Mouse (Mus musculus) megakaryocyte progenitor cell, adult 5-6 weeks (primary cell): Measurements from ENCODE around the gene Smok2a. TPM values are rescaled to one million over a fixed set of nuclear protein-coding genes. Genes with fewer than 3 reads are reported as not detected.
A peak's percentile ranks its signal among the peaks of the same experiment; 100 is the strongest.
"Not testable (repeated sequence)": the region's sequence is repeated elsewhere in the genome, so short reads cannot be mapped to it uniquely, and the experiment has no call there.

Experiments
- ATAC-seq: replicated peaks from 2 replicates; pipeline ENCODE4 v1.8.0; 2016; ENCODE audit warnings: mild to moderate bottlenecking, moderate TSS enrichment, inconsistent platforms; ENCODE audit not compliant: poor library complexity
- total RNA-seq, 2 experiments: library from RNA; stranded (forward) in 1 of 2; stranded (reverse) in 1 of 2; fragments of 157-497, 149-512 nt in 1 of 2; fragments of 200-1000 nt in 1 of 2; gene quantifications; 2 replicates each; pipeline versions ENCODE4 v1.2.3 to v1.2.4; 2015 to 2017

Gene Smok2a
- total RNA-seq, 2 experiments from 2014 or later: not detected

DNA sequence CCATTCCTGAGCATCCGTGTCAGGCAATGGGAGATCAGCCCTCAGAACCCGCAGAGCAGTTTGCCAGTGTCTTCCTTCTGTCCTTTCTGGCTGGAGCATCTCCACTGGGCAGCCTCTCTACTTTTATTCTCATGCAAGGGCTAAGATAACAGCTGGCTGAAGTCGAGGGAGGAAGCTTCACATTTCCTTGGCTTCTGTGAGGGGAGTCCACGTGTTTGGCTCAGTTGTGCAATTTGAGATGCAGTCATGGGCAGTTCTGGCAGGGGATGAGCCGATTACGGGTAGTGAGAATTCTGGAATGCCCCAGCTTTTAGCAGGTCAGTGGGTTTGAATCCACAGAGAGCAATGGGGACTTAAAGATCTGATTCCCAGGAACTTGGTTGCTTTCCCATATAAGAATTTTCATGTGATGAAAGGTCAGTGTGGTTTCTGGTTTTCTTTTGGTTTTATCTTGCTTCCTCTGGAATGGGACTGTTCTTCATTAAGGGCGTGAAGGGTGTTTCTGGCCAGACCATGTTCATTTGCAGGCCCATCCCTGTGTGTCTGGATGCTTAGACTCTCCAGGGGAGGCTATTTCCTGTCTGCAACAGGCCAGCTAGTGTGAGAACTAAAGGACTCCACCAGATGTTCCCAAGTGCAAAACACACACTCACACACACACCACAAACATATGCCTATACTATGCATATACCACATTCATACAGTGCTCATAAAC lies 8.7 kb upstream of the Smok2a start:
- no peak for ATAC-seq

DNA sequence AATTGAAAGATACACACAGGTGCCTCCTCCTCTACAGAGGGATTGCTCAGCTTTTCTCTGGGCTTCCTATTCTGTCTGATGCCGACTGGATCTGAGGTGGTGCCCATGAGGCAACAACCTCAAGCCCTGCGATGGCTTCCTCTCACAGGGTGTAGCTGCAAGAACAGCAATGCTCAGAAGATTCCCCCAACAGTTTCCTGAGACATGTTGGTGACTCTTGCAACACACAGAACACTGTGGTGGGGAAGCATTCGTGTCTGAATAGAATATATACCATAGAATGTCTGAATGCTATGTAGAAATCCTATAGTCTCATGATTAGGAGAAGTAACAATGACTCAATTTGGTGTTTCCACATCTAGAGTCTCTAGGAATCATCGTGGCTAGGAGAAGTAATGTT lies 6.8 kb upstream of the Smok2a start:
- peak; percentile 75 for ATAC-seq

DNA sequence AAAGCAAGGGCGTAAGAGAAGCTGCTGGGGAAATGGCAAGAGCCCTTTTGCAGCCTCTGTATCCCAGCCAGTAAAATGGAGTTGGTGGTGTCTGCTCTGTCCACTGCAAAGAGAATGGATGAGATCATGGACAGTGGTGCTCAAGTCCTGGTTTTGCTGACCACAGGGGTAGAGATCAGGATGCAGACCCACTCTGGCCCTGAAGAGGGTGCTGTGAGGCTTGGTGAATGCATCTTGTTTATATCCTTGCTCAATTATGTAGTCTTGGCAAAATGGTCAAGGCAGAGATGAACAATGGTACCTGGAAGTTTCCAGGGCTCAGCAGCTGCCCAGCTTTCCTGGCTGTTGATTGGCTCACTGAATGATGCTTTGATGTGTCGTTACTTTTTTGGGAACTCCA lies 5.4 kb upstream of the Smok2a start:
- no peak for ATAC-seq

DNA sequence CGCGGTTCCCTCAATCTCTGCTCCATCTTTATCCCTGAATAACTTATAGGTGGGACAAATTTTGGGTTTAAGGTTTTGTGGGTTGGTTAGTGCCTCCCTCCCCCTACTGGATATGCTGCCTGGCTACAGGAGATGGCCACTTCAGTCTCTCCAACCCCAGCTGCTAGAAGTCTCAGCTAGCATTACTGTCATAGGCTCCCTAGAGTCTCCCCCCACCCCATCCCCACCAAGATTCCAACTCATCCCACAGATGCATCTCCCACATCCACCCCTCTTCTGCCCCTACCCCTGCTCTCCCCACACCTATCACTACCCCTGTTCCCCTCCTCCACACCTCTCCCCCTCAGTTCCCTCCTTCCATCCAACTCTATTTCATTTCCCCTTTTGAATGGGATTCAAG lies 933 bp downstream of the Smok2a start:
- ATAC-seq: not testable (repeated sequence)

DNA sequence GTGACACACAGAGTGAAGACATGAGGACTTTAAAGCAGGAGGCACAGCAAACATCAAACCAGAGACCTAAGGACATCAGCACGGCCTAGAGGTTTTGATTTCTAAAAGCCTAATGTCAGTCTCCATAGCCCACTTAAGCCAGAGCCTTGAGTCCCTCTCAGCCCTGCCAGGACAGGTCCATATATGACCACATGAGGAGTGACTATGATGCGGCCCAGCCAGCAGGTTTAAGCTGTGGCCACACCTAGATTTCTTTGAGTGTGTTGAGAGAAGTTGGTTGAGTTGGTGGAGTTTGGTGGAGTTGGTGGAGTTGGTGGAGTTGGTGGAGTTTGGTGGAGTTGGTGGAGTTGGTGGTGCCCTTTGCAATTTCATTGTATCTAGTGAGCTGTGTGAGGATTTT lies 9.0 kb downstream of the Smok2a start, which contains the start of gene Smok2b:
Gene Smok2b, plus strand, starts transcription at position 301 of the 400 bp plus-strand sequence.
- not testable (repeated sequence) for ATAC-seq

DNA sequence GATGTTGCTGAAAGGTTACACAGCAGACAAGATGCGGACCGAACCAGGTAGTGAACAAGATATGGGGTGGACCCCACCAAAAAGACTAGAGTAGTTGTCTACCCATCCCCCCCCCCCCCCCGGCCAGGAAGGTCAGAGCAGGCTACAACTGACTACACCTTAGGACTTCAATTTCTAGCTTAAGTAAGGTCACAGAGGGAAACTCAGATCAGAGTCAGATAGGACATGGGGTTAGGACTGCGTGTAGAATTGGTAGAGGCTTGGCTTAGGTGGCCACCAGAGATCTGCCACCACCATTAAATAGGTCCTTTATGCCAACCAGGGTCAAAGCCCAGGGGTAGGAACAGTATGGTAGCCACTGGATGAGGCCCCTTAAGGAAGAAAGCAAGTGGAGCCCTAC lies 18.5 kb downstream of the Smok2a start:
- ATAC-seq: not testable (repeated sequence)

DNA sequence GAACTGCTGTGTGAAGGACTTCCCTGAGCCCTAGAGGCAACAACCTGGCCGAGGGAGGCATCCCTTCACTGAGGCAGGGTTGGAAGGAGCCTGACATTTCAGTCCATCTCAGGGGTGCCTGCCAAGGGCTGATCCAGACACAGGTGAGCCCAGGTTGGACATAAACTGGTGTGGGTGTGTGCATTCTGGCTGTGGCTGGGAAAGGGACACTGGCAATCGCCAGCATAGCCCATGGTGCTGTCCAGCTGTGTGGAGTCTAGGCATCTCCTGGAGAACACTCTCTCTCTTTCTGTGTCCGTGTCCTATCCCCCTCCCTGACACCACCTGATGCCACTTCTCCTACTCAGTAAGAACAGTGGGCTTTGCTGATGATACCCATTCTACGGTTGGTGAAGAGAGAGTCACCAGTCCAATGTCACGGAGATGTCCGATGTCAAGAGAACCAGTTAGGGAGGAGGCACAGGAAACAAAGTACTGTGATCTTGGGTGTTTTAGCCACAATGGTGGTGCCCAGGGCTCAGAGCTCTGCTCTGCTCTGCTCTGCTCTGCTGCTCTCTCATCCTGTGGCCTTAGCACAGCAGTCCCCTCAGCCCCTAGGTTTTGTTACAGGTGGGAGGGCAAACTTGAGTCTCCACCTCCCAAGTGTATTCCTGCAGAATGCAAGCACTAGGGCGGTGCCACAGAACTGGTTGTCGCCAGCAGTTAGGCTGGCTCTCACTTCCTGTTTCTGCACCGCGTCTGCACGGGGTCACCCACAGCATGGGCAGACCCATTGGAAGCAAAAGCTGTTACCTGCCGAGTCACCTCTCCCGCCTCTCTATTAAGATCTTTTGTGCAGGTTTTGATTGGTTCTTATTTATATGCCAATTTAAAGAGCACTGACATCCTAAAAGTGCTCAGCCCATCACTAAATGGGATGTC lies 20.1 kb downstream of the Smok2a start:
- ATAC-seq: peak; percentile 73

DNA sequence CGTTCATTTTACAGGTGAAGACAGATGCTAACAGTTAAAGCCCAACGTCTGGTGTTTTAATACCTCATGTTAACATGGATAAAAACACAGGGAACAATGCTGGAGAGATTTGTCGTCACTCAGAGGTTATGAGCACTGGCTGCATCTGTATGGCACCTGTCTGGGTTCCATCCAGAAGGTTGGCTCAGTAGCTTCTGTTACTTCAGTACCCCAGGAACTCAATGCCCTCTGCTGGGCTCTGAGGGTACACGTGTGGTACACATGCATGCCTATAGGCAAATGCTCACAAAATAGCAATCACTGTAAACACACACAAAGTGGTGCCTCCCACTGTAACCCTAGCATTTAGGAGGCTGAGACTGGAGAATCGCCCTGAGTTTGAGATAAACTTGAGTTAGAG lies 33.8 kb downstream of the Smok2a start:
- peak; percentile 54 for ATAC-seq

Other genes with a start within 250 kb of the Smok2a start
- 115 TPM in 2 replicates for gene Wtap, start 227.0 kb upstream of the Smok2a start, total RNA-seq (2015)
- gene Wtap, start 227.0 kb upstream of the Smok2a start, total RNA-seq (2017): 274 and 365 TPM in 2 replicates
- 118 and 119 TPM in 2 replicates for gene Sod2, start 214.3 kb upstream of the Smok2a start, total RNA-seq (2015)
- gene Sod2, start 214.3 kb upstream of the Smok2a start, total RNA-seq (2017): 69.0 and 77.7 TPM in 2 replicates
- gene Gpr31b, start 168.9 kb upstream of the Smok2a start, total RNA-seq (2015): 0.91 TPM in 1 of 2 replicates, not detected in the other
- 0.41 TPM in 1 of 2 replicates, not detected in the other for gene Gpr31b, start 168.9 kb upstream of the Smok2a start, total RNA-seq (2017)
- 0.15 and 0.99 TPM in 2 replicates for gene Tcp10b, start 160.1 kb upstream of the Smok2a start, total RNA-seq (2015)
- gene Tcp10b, start 160.1 kb upstream of the Smok2a start, total RNA-seq (2017): 0.44 TPM in 1 of 2 replicates, not detected in the other
- not detected in 2 replicates for gene Unc93a, start 89.4 kb upstream of the Smok2a start, total RNA-seq (2015)
- 0.17 TPM in 1 of 2 replicates, not detected in the other for gene Unc93a, start 89.4 kb upstream of the Smok2a start, total RNA-seq (2017)
- gene Smok2b, start 9.1 kb downstream of the Smok2a start, total RNA-seq (2015): not detected in 2 replicates
- not detected in 2 replicates for gene Smok2b, start 9.1 kb downstream of the Smok2a start, total RNA-seq (2017)
- not detected in 2 replicates for gene Tcp10c, start 133.4 kb downstream of the Smok2a start, total RNA-seq (2015)
- gene Tcp10c, start 133.4 kb downstream of the Smok2a start, total RNA-seq (2017): not detected in 2 replicates